Mouse (Mus musculus) fibroblast of lung, adult 2 months (primary cell): ENCODE measurements around the gene Tada3.

Experiments
- DNase-seq: peaks from one replicate; pipeline ENCODE4 v3.0.0-alpha.2; 2011; ENCODE audit warnings: low read depth

Gene Tada3

GRCm38 (mm10) chr6:113386025-113386424, 8.3 kb upstream of the Tada3 start:
- no peak for DNase-seq

- DNase-seq: no peak
Observed at GRCm38 (mm10) chr6:113385160-113385714, 7.6 kb upstream of the Tada3 start.

GRCm38 (mm10) chr6:113384351-113384927, 6.8 kb upstream of the Tada3 start:
- DNase-seq: no peak

- DNase-seq: no peak
Observed at GRCm38 (mm10) chr6:113380480-113380879, 2.8 kb upstream of the Tada3 start.

- DNase-seq: no peak
Observed at GRCm38 (mm10) chr6:113379246-113379645, 1.6 kb upstream of the Tada3 start.

- DNase-seq: no peak
Observed at GRCm38 (mm10) chr6:113377172-113377495, 549 bp downstream of the Tada3 start.

- no peak for DNase-seq
Observed at GRCm38 (mm10) chr6:113373491-113373890, 4.2 kb downstream of the Tada3 start.

GRCm38 (mm10) chr6:113370194-113370929, 7.3 kb downstream of the Tada3 start:
- DNase-seq: no peak

GRCm38 (mm10) chr6:113368577-113368976, 9.1 kb downstream of the Tada3 start:
- DNase-seq: no peak

GRCm38 (mm10) chr6:113368124-113368523, 9.6 kb downstream of the Tada3 start:
- DNase-seq: no peak

GRCm38 (mm10) chr6:113367574-113367973, 10.1 kb downstream of the Tada3 start:
- no peak for DNase-seq

GRCm38 (mm10) chr6:113366639-113367038, 11.0 kb downstream of the Tada3 start:
- no peak for DNase-seq

- DNase-seq: no peak
Observed at GRCm38 (mm10) chr6:113364518-113365135, 13.1 kb downstream of the Tada3 start.

- no peak for DNase-seq
Observed at GRCm38 (mm10) chr6:113362241-113362640, 15.4 kb downstream of the Tada3 start.

- DNase-seq: no peak
Observed at GRCm38 (mm10) chr6:113361476-113361875, 16.2 kb downstream of the Tada3 start.

- no peak for DNase-seq
Observed at GRCm38 (mm10) chr6:113353696-113354095, 24.0 kb downstream of the Tada3 start.

- no peak for DNase-seq
Observed at GRCm38 (mm10) chr6:113352820-113353219, 24.9 kb downstream of the Tada3 start.

- DNase-seq: no peak
Observed at GRCm38 (mm10) chr6:113351653-113352052, 26.0 kb downstream of the Tada3 start.

GRCm38 (mm10) chr6:113351161-113351560, 26.5 kb downstream of the Tada3 start:
- DNase-seq: no peak

- DNase-seq: no peak
Observed at GRCm38 (mm10) chr6:113350538-113350937, 27.1 kb downstream of the Tada3 start.

GRCm38 (mm10) chr6:113346897-113347296, 30.8 kb downstream of the Tada3 start:
- DNase-seq: no peak

GRCm38 (mm10) chr6:113344321-113344720, 33.4 kb downstream of the Tada3 start:
- no peak for DNase-seq
